8 mouse cellular contexts compared by ENCODE assay signal in the genomic region with DNA sequence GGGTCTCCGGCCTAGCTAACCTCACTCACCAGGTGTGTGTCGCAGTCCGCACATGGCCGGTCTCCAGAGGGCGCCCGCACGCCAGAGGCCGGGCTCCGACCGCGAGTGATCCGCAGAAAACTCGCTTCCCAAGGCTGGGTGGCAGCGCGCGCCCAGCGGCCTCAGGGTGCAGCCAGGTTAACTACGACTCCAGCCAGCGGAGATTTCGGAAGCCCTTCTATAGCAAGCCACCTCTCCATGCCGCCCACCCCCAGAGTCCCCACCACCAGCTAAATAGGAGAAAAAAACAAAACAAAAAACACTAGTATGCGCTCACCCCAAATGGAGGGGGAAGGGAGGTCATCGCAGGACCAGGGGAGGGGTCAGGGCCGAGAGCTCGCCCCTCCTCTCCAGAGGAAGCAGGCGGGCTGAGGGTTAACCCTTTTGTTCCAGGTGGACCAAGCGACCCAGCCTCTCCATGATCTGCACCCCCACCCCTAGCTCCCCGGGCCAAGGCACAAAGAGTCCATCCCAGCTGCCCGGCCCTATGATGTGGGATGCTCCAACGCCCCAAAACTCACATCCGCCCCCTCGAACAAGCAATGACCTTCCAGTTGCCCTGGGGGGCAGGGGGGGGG. TPM values are rescaled to one million over a fixed set of nuclear protein-coding genes. Genes with fewer than 3 reads are reported as not detected.
DNase-seq lines count a peak whose midpoint lies in the region; ATAC-seq lines count a peak whose summit lies in the region.

No protein-coding gene starts in this region.

- ATAC-seq in forebrain, embryonic 16.5 days = peak; percentile 43
- peak; percentile 53 for ATAC-seq in intestine, embryonic 14.5 days (replicated peaks; ENCODE audit: low FRiP score, low TSS enrichment, low read depth)
- ATAC-seq in midbrain, embryonic 15.5 days (replicated peaks) = peak; percentile 55

- peak overlapping the region; percentile 52 for H3K9ac ChIP-seq in forebrain, embryonic 16.5 days (replicated peaks; ENCODE audit: low read depth, low read length)
- H3K9ac ChIP-seq in intestine, embryonic 14.5 days (ENCODE audit: low read length) = peak overlapping the region; percentile 65
- H3K9ac ChIP-seq in midbrain, embryonic 15.5 days = no peak overlapping the region

- no peaks in the 10 kb centered on the region for H3K36me3 ChIP-seq in forebrain, embryonic 16.5 days (ENCODE audit: control insufficient read depth, insufficient read depth)
- no peaks in the 10 kb centered on the region for H3K36me3 ChIP-seq in intestine, embryonic 14.5 days (ENCODE audit: control insufficient read depth, insufficient read depth, low read length)
- H3K36me3 ChIP-seq in midbrain, embryonic 15.5 days (replicated peaks) = no peaks in the 10 kb centered on the region

- peak overlapping the region; percentile 47 for H3K4me3 ChIP-seq in forebrain, embryonic 16.5 days (replicated peaks; ENCODE audit: low read length)
- H3K4me3 ChIP-seq in intestine, embryonic 14.5 days (ENCODE audit: low read depth, low read length) = peak overlapping the region; percentile 66
- peak overlapping the region; percentile 43 for H3K4me3 ChIP-seq in midbrain, embryonic 15.5 days

- H3K4me2 ChIP-seq in forebrain, embryonic 16.5 days (ENCODE audit: low read length) = peak overlapping the region; percentile 84
- peak overlapping the region; percentile 90 for H3K4me2 ChIP-seq in intestine, embryonic 14.5 days (ENCODE audit: low read length)
- H3K4me2 ChIP-seq in midbrain, embryonic 15.5 days = peak overlapping the region; percentile 89

- under 1% methylated on average over 32 of the region's 32 CpGs for WGBS in forebrain, embryonic 16.5 days
- WGBS in intestine, embryonic 14.5 days = under 1% methylated on average over 31 of the region's 32 CpGs
- under 1% methylated on average over 32 of the region's 32 CpGs for WGBS in midbrain, embryonic 15.5 days

- H3K9me3 ChIP-seq in forebrain, embryonic 16.5 days (ENCODE audit: control insufficient read depth, low read length) = no peaks in the 10 kb centered on the region
- H3K9me3 ChIP-seq in intestine, embryonic 14.5 days (ENCODE audit: control insufficient read depth, low read length) = no peaks in the 10 kb centered on the region
- H3K9me3 ChIP-seq in midbrain, embryonic 15.5 days = no peaks in the 10 kb centered on the region

- peak; percentile 23 to 68 for DNase-seq in adrenal gland, adult (ENCODE audit: inconsistent age in 2 of 2, low spot score in 1 of 2)
- DNase-seq in adrenal gland, adult 8-10 months = no peak
- peak; percentile 75 for DNase-seq in adrenal gland, postnatal 10 days
- peak; percentile 76 for DNase-seq in intestine, embryonic 14.5 days (ENCODE audit: low spot score)
- DNase-seq in liver = peak; percentile 70
- peak; percentile 55 to 56 for DNase-seq in thymus, postnatal 36 days

- H3K4me1 ChIP-seq in forebrain, embryonic 16.5 days (replicated peaks; ENCODE audit: control insufficient read depth, insufficient read depth, low read length) = peaks cover 39% of the 10 kb centered on the region
- peaks cover 22% of the 10 kb centered on the region for H3K4me1 ChIP-seq in intestine, embryonic 14.5 days (replicated peaks; ENCODE audit: control insufficient read depth, insufficient read depth, low read length)
- H3K4me1 ChIP-seq in midbrain, embryonic 15.5 days = peaks cover 45% of the 10 kb centered on the region

- H3K27ac ChIP-seq in forebrain, embryonic 16.5 days (ENCODE audit: low read length) = no peak overlapping the region
- peak overlapping the region; percentile 77 for H3K27ac ChIP-seq in intestine, embryonic 14.5 days (ENCODE audit: low read depth)
- H3K27ac ChIP-seq in midbrain, embryonic 15.5 days = no peak overlapping the region

- H3K27me3 ChIP-seq in forebrain, embryonic 16.5 days (replicated peaks; ENCODE audit: control insufficient read depth, insufficient read depth, low read length) = peaks cover 56% of the 10 kb centered on the region
- peaks cover 9% of the 10 kb centered on the region; the same call in 1 of the 2 replicates for H3K27me3 ChIP-seq in intestine, embryonic 14.5 days (replicated peaks; ENCODE audit: control insufficient read depth, insufficient read depth, low read length)
- H3K27me3 ChIP-seq in midbrain, embryonic 15.5 days (replicated peaks) = peaks cover 19% of the 10 kb centered on the region; the same call in 1 of the 2 replicates

RNA-seq across cellular contexts. Expression of a gene that starts 2.6 kb away (rescaled TPM):
- total RNA-seq in adrenal gland, adult 8-10 months (2022) = under 1 TPM in 1 of 4 experiments, not detected in 3; 0.44 TPM
- under 1 TPM; 0.12 TPM for total RNA-seq in adrenal gland, postnatal 10 days (2021)
- 0.54 and 1.1 TPM in 2 replicates for polyA plus RNA-seq in forebrain, embryonic 16.5 days (2015; fragmentation: Nextera tagmentation; extraction: Ambion mirVana)
- polyA plus RNA-seq in intestine, embryonic 14.5 days (2014; fragmentation: Nextera tagmentation; extraction: Ambion mirVana) = 3.8 and 5.0 TPM in 2 replicates
- polyA plus RNA-seq in midbrain, embryonic 15.5 days (2015; fragmentation: Nextera tagmentation; extraction: Ambion mirVana) = 1.2 and 1.3 TPM in 2 replicates

RNA-seq across cellular contexts. Expression of a gene that starts 23.0 kb away (rescaled TPM):
- total RNA-seq in adrenal gland, adult 8-10 months (2022) = 100 to 1,000 TPM in 2 of 4 experiments, 10 to 100 TPM in 2; 82.4 to 126 (median 105) TPM
- total RNA-seq in adrenal gland, postnatal 10 days (2021) = 10 to 100 TPM; 72.1 to 76.7 TPM
- 53.9 and 60.4 TPM in 2 replicates for polyA plus RNA-seq in forebrain, embryonic 16.5 days (2015; fragmentation: Nextera tagmentation; extraction: Ambion mirVana)
- 15.6 and 15.9 TPM in 2 replicates for polyA plus RNA-seq in intestine, embryonic 14.5 days (2014; fragmentation: Nextera tagmentation; extraction: Ambion mirVana)
- polyA plus RNA-seq in midbrain, embryonic 15.5 days (2015; fragmentation: Nextera tagmentation; extraction: Ambion mirVana) = 155 and 179 TPM in 2 replicates
